Mouse (Mus musculus) gonadal fat pad, adult 2 months (tissue): Measurements from ENCODE around the gene Bak1. TPM values are rescaled to one million over a fixed set of nuclear protein-coding genes. Genes with fewer than 3 reads are reported as not detected.
A peak's percentile ranks its signal among the peaks of the same experiment; 100 is the strongest.
"Not testable (repeated sequence)": the region's sequence is repeated elsewhere in the genome, so short reads cannot be mapped to it uniquely, and the experiment has no call there.

ENCODE experiments used
- DNase-seq: peaks from one replicate; pipeline ENCODE4 v3.0.0-alpha.2; 2012; ENCODE audit warnings: low read depth
- polyA plus RNA-seq: library from polyadenylated mRNA; depleted of rRNA; stranded (reverse); fragments of >200 nt; gene quantifications from 2 replicates; pipeline ENCODE4 v1.2.3, GENCODE M21; 2012; rRNA removed

Gene Bak1
- polyA plus RNA-seq, 1 experiment = 39.6 TPM

DNA sequence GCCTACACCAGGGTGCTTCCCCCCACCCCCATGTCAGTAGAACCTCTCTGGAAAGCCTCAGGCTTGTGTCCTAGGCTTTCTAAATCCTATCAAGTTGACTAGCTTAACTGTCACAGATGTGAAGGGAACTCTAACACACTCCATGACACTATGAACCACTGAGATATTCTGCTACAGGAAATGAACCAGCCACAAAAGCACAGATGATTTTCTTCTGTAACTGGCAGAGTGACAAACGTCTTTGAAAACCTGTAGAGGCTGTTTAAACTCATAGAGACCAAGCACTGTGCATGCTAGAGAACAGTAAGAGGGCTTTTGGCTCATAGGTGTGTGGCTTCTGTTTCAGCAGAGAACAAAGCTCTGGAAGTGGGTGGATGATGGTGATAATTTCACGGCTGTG lies 47.8 kb downstream of the Bak1 start:
- no peak for DNase-seq

DNA sequence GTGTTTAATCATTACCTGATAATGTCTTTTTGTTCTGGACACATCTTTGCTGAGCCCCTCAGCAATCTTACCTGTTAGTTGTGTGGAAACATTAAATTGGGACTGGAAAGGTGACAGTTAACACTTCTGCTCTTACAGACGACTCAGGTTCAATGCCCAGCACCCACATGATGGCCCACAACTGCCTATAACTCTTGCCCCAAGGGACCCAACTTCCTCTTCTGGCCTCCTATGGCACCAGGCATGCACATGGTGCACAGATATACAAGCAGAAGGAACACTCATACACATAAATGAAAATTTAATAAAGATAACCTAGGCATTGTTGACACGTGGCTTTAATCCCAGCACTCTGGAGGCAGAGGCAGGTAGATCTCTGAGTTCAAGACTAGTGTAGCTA lies 49.4 kb downstream of the Bak1 start:
- no peak for DNase-seq

DNA sequence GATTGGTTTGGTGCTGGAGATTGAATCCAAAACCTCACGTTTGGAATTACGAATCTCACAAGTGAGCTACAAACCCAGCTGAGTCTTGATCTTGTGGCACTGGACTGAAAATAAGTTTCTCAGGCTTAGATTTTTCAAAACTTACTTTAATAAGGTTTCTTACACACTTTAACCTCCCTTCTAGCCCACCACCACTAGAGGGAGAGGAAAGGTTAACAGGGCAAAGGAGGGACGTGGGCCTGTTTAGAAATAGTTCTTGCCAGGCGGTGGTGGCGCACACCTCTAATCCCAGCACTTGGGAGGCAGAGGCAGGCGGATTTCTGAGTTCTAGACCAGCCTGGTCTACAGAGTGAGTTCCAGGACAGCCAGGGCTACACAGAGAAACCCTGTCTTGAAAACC lies 51.5 kb downstream of the Bak1 start:
- DNase-seq = not testable (repeated sequence)

DNA sequence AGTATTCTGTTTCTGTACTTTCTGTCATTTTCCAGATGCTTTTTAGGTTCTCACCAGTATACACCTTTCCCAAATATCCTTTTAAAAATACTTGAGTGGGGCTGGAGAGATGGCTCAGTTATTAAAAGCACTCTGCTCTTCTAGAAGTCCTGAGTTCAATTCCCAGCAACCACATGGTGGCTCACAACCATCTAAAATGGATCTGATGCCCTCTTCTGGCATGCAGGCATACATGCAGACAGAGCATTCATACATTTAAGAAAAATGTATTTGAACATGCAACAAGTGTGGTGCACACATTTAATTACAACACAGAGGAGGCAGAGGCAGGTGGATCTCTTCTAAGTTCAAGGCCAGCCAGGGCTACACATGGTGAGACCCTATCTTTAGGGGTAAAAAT lies 53.4 kb downstream of the Bak1 start:
- DNase-seq = no peak

DNA sequence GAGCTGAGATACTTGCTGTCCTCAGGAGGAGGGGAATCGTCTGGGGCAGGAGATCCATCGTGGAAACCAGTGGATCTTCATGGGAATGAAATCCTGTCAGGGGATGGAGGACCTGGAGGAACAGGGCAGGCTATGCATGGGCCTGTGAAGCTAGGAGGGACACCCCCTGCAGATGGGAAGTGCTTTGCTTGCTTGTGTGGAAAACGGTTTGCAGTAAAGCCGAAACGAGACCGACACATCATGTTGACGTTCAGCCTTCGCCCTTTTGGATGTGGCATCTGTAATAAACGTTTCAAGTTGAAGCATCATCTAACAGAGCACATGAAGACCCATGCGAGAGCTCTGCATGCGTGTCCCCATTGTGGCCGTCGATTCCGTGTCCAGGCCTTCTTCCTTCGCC lies 54.3 kb downstream of the Bak1 start:
- no peak for DNase-seq

DNA sequence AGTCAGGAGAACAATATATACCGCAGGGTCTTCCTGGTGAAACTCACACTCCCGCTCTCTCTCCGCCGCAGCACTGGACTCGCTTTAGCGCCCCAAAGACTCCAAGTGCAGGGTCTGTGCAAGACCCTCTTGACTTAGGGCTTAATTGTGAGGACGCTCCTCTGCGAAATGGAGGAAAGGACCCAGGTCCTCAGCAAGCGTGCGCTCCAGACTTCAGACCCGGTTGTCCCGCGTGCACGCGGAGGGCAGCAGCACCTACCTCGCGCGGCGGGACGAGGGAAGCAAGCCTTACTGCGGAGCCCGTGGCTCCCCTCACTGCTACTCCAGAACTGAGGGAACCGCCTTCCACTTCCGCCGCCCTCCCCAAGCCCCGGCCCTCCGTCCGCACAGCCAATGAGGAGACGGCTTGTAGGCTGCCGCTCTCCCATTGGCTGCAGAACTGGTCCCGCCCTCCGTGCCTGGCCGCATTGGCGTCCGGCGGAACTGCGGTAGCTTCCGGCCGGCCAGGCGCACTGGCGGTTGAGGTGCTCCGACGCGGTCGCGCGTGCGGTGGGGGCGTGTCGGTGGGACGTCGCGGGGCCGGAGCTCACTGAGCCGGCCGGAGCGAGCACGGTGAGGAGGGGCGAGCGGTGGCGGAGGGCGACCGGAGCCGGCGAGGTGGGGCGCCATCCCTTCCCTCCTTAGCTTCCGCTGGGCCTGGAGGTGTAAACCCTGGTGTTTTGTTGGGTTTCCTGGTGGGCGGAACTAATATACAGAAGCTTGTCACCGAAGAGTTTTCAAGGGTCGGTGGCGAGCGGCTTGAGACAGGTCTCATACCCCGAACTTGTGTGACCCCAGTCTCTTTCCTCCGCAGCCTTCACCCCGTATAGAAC lies 55.9 kb downstream of the Bak1 start, which contains the start of gene Zbtb9:
Gene Zbtb9 (plus strand): TSS at position 465 of the 872 bp plus-strand sequence.
- peak; percentile 47 for DNase-seq

DNA sequence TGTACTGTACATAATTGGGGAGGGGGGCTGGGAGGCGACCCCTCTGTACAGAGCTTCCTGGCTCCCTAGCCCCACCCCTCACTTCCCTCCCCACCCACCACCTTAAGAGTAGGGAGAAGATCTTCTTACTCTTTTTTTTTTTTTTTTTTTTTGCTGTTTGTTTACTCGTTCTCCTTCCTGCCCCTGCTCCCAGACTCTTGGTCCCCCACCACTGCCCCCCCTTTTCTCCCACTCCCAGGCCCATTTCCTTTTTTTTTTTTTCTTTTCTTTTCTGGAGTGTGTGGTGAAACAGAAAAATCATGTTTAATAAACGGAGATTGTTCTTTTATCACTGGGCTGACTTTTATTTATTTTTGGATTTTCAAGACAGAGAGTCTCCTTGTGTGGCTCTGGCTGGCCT lies 56.7 kb downstream of the Bak1 start:
- DNase-seq = no peak

DNA sequence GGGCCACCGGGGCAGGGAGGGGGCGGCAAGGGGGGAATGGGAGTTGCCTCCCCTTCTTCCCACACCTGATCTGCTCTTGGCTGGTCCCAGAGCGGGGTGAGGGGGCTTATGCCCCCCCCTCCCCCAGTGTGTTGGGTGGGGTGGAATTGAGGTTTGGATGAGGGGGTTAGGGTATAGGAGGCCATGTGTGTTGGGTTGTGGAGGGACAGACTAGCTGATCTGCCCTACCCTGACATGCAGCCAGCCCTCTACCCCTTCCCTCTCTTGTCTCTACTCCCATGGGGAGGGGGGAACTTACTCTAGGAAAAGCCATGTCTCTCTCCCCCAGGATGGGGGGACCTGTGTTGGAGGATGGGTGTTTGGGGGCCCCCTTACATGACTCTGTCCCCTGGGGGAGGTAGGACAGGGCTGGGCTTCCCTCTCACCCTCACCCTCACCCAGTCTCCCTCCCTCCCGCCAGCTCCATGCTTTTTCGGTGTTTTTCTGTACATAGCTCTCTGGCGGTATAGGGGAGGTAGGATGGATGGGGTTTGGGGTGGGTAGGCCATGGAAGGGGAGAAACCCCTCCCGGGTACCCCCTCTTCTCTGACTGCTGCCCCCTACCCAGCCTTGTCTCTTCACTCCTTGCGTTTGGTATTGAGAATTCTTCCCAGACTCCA lies 57.4 kb downstream of the Bak1 start:
- DNase-seq = no peak

DNA sequence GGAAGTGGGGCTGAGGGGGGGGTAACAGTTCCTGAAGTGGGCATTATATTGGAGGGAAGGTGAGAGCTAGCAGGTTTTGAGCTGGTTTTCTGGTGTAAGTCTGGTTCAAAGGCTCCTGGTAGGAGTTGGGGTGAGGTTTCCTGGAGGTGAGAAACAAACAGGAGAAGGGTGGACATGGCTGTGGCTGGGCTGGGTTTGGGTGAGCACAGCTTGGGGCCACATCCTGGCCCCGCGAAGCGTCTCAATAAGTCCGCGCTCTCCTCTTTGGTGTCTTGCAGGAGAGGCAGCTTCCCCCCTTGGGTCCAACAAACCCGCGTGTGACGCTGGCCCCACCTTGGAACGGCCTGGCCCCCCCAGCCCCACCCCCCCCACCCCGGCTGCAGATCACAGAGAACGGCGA lies 58.6 kb downstream of the Bak1 start:
- no peak for DNase-seq

Other genes with a start within 250 kb of the Bak1 start
- gene Bnip1, start 247.9 kb downstream of the Bak1 start, polyA plus RNA-seq = 20.6 and 24.3 TPM in 2 replicates
- gene Nkx2-5, start 184.0 kb downstream of the Bak1 start, polyA plus RNA-seq = not detected in 2 replicates
- 2.5 TPM in 2 replicates for gene Kifc5b, start 111.9 kb downstream of the Bak1 start, polyA plus RNA-seq
- 44.1 and 46.2 TPM in 2 replicates for gene Phf1, start 96.0 kb downstream of the Bak1 start, polyA plus RNA-seq
- gene Cuta, start 89.4 kb downstream of the Bak1 start, polyA plus RNA-seq = 116 and 131 TPM in 2 replicates
- 13.2 and 20.3 TPM in 2 replicates for gene Syngap1, start 87.8 kb downstream of the Bak1 start, polyA plus RNA-seq
- 10.0 and 12.0 TPM in 2 replicates for gene Zbtb9, start 55.8 kb downstream of the Bak1 start, polyA plus RNA-seq
- gene Itpr3, start 28.3 kb upstream of the Bak1 start, polyA plus RNA-seq = 10.6 and 15.3 TPM in 2 replicates
- 177 and 219 TPM in 2 replicates for gene Uqcc2, start 104.9 kb upstream of the Bak1 start, polyA plus RNA-seq
- 0.20 and 0.32 TPM in 2 replicates for gene Ip6k3, start 138.8 kb upstream of the Bak1 start, polyA plus RNA-seq
- gene Lemd2, start 175.5 kb upstream of the Bak1 start, polyA plus RNA-seq = 63.7 and 68.8 TPM in 2 replicates